Mouse (Mus musculus) CH12.LX (cell line): ENCODE data around the gene Coq3. TPM values are rescaled to one million over a fixed set of nuclear protein-coding genes. Genes with fewer than 3 reads are reported as not detected.

ENCODE experiments used
- DNase-seq: peaks from one replicate; pipeline ENCODE4 v3.0.0-alpha.2; 2013; ENCODE audit errors: extremely low read depth
- H3K27ac ChIP-seq: 2 replicates; pipeline ENCODE4 v1.5.1; 2012; ENCODE audit warnings: low read depth, mild to moderate bottlenecking, control low read depth, moderate library complexity; ENCODE audit not compliant: insufficient read depth
- H3K27me3 ChIP-seq: replicated peaks from 2 replicates; pipeline ENCODE3; 2012; ENCODE audit warnings: inconsistent platforms
- H3K36me3 ChIP-seq, 2 experiments: replicated peaks in 1 of 2; 2 replicates each; pipeline versions ENCODE3 to v1.6.1; 2012; ENCODE audit warnings: inconsistent platforms in 1 of 2, low read length in 1 of 2, mild to moderate bottlenecking in 1 of 2, mixed read lengths in 1 of 2, moderate library complexity in 1 of 2; ENCODE audit not compliant: control insufficient read depth in 1 of 2, insufficient read depth in 1 of 2
- H3K4me1 ChIP-seq, 2 experiments: 2 replicates each; pipeline ENCODE4 v1.6.1; 2012; ENCODE audit warnings: inconsistent platforms in 1 of 2, moderate library complexity in 1 of 2; ENCODE audit not compliant: insufficient read depth in 2 of 2, control insufficient read depth in 1 of 2
- H3K4me2 ChIP-seq: 2 replicates; pipeline ENCODE4 v1.6.1; 2012; ENCODE audit warnings: low read depth, mild to moderate bottlenecking, control low read depth; ENCODE audit not compliant: poor library complexity, insufficient read depth, severe bottlenecking
- H3K4me3 ChIP-seq, 3 experiments: fragments of 150-350 bp in 1 of 3; sonication (generic) in 1 of 3; replicated peaks in 1 of 3; 2 replicates each; pipeline versions ENCODE3 to v1.5.1; 2011 to 2012; ENCODE audit warnings: low read depth in 2 of 3, low read length in 2 of 3, mild to moderate bottlenecking in 2 of 3, moderate library complexity in 2 of 3, control low read depth in 1 of 3, improper control_type of control experiment in 1 of 3, inconsistent platforms in 1 of 3, mixed read lengths in 1 of 3; ENCODE audit not compliant: poor library complexity in 1 of 3
- H3K79me2 ChIP-seq: replicated peaks from 2 replicates; pipeline ENCODE4 v1.6.1; 2012; ENCODE audit warnings: mild to moderate bottlenecking, moderate library complexity; ENCODE audit not compliant: control insufficient read depth, poor library complexity, insufficient read depth, severe bottlenecking; ENCODE audit errors: extremely low read depth
- H3K9ac ChIP-seq: 2 replicates; pipeline ENCODE4 v1.6.1; 2012; ENCODE audit warnings: low read depth, mild to moderate bottlenecking, control low read depth, moderate library complexity; ENCODE audit not compliant: insufficient read depth
- H3K9me3 ChIP-seq: replicated peaks from 2 replicates; pipeline ENCODE3; 2012; ENCODE audit warnings: low read length, inconsistent platforms, mixed read lengths
- BHLHE40 ChIP-seq: IDR thresholded peaks from 2 replicates; pipeline ENCODE4 v1.6.1; 2011; ENCODE audit warnings: mild to moderate bottlenecking, low read depth, low read length, improper control_type of control experiment
- CHD1 ChIP-seq: IDR thresholded peaks from 2 replicates; pipeline ENCODE4 v1.6.1; 2012; ENCODE audit warnings: low read depth, low read length, improper control_type of control experiment, inconsistent platforms
- CHD2 ChIP-seq: IDR thresholded peaks from 2 replicates; pipeline ENCODE4 v1.6.1; 2011; ENCODE audit warnings: low read length, improper control_type of control experiment
- CTCF ChIP-seq, 2 experiments: IDR thresholded peaks in 1 of 2; conservative IDR thresholded peaks in 1 of 2; 2 replicates each; pipeline ENCODE4 v1.5.1; 2011 to 2012; ENCODE audit warnings: low read depth in 2 of 2, low read length in 2 of 2, improper control_type of control experiment in 1 of 2, inconsistent platforms in 1 of 2, mild to moderate bottlenecking in 1 of 2, moderate library complexity in 1 of 2
- E2F4 ChIP-seq: IDR thresholded peaks from 2 replicates; pipeline ENCODE4 v1.6.1; 2011; ENCODE audit warnings: low read depth, low read length, improper control_type of control experiment; ENCODE audit not compliant: insufficient replicate concordance
- ELF1 ChIP-seq: IDR thresholded peaks from 2 replicates; pipeline ENCODE4 v1.6.1; 2014; ENCODE audit warnings: low read depth, mild to moderate bottlenecking, inconsistent platforms, low read length, improper control_type of control experiment
- EP300 ChIP-seq: IDR thresholded peaks from 2 replicates; pipeline ENCODE4 v1.6.1; 2011; ENCODE audit warnings: low read length, improper control_type of control experiment
- ETS1 ChIP-seq: conservative IDR thresholded peaks from 2 replicates; pipeline ENCODE4 v1.6.1; 2012; ENCODE audit warnings: low read depth, mild to moderate bottlenecking, inconsistent platforms, low read length, improper control_type of control experiment, moderate library complexity
- GABPA ChIP-seq: IDR thresholded peaks from 2 replicates; pipeline ENCODE4 v1.6.1; 2012; ENCODE audit warnings: low read depth, low read length, improper control_type of control experiment, inconsistent platforms; ENCODE audit not compliant: insufficient replicate concordance
- HCFC1 ChIP-seq: IDR thresholded peaks from 2 replicates; pipeline ENCODE4 v1.6.1; 2012; ENCODE audit warnings: low read depth, mild to moderate bottlenecking, inconsistent platforms, low read length, improper control_type of control experiment
- IRF4 ChIP-seq: IDR thresholded peaks from 2 replicates; pipeline ENCODE4 v1.6.1; 2014; ENCODE audit warnings: low read depth, mild to moderate bottlenecking, inconsistent platforms, low read length, improper control_type of control experiment
- JUN ChIP-seq: IDR thresholded peaks from 2 replicates; pipeline ENCODE4 v1.6.1; 2011; ENCODE audit warnings: low read depth, mild to moderate bottlenecking, low read length, improper control_type of control experiment, moderate library complexity; ENCODE audit not compliant: insufficient read depth
- JUND ChIP-seq: conservative IDR thresholded peaks from 2 replicates; pipeline ENCODE4 v1.6.1; 2011; ENCODE audit warnings: low read depth, low read length, improper control_type of control experiment
- KAT2A ChIP-seq: IDR thresholded peaks from 2 replicates; pipeline ENCODE4 v1.6.1; 2012; ENCODE audit warnings: low read length, improper control_type of control experiment, inconsistent platforms; ENCODE audit not compliant: insufficient replicate concordance
- MAFK ChIP-seq: IDR thresholded peaks from 2 replicates; pipeline ENCODE4 v1.6.1; 2011; ENCODE audit warnings: low read length, improper control_type of control experiment; ENCODE audit not compliant: insufficient replicate concordance
- MAX ChIP-seq: IDR thresholded peaks from 2 replicates; pipeline ENCODE4 v1.6.1; 2011; ENCODE audit warnings: low read length, improper control_type of control experiment
- MAZ ChIP-seq: IDR thresholded peaks from 2 replicates; pipeline ENCODE4 v1.6.1; 2012; ENCODE audit warnings: low read depth, mild to moderate bottlenecking, inconsistent platforms, low read length, improper control_type of control experiment, moderate library complexity
- MEF2A ChIP-seq: IDR thresholded peaks from 2 replicates; pipeline ENCODE4 v1.6.1; 2014; ENCODE audit warnings: low read depth, mild to moderate bottlenecking, inconsistent platforms, low read length, improper control_type of control experiment, borderline replicate concordance
- MXI1 ChIP-seq: IDR thresholded peaks from 2 replicates; pipeline ENCODE4 v1.6.1; 2011; ENCODE audit warnings: mild to moderate bottlenecking, low read depth, low read length, improper control_type of control experiment
- MYC ChIP-seq: IDR thresholded peaks from 2 replicates; pipeline ENCODE4 v1.6.1; 2011; ENCODE audit warnings: low read depth, mild to moderate bottlenecking, improper control_type of control experiment, low read length
- NELFE ChIP-seq: IDR thresholded peaks from 2 replicates; pipeline ENCODE4 v1.6.1; 2011; ENCODE audit warnings: low read depth, low read length, improper control_type of control experiment
- NRF1 ChIP-seq: IDR thresholded peaks from 2 replicates; pipeline ENCODE4 v1.6.1; 2014; ENCODE audit warnings: low read depth, mild to moderate bottlenecking, inconsistent platforms, low read length, improper control_type of control experiment, moderate library complexity
- PAX5 ChIP-seq: IDR thresholded peaks from 2 replicates; pipeline ENCODE4 v1.6.1; 2012; ENCODE audit warnings: low read length, inconsistent platforms, mixed read lengths
- POLR2A ChIP-seq: IDR thresholded peaks from 2 replicates; pipeline ENCODE4 v1.6.1; 2011; ENCODE audit warnings: low read depth, mild to moderate bottlenecking, improper control_type of control experiment, low read length
- POLR2AphosphoS2 ChIP-seq: IDR thresholded peaks from 2 replicates; pipeline ENCODE4 v1.6.1; 2011; ENCODE audit warnings: low read depth, low read length, improper control_type of control experiment
- RAD21 ChIP-seq: IDR thresholded peaks from 2 replicates; pipeline ENCODE4 v1.6.1; 2011; ENCODE audit warnings: low read depth, mild to moderate bottlenecking, low read length, improper control_type of control experiment, moderate library complexity
- RCOR1 ChIP-seq: conservative IDR thresholded peaks from 2 replicates; pipeline ENCODE4 v1.6.1; 2012; ENCODE audit warnings: low read depth, mild to moderate bottlenecking, inconsistent platforms, low read length, improper control_type of control experiment
- SIN3A ChIP-seq: IDR thresholded peaks from 2 replicates; pipeline ENCODE4 v1.6.1; 2012; ENCODE audit warnings: low read length, improper control_type of control experiment, inconsistent platforms
- SMC3 ChIP-seq: IDR thresholded peaks from 2 replicates; pipeline ENCODE4 v1.6.1; 2011; ENCODE audit warnings: low read depth, low read length, improper control_type of control experiment
- TBP ChIP-seq: conservative IDR thresholded peaks from 2 replicates; pipeline ENCODE4 v1.6.1; 2011; ENCODE audit warnings: low read depth, low read length, improper control_type of control experiment
- TCF12 ChIP-seq: IDR thresholded peaks from 2 replicates; pipeline ENCODE4 v1.6.1; 2014; ENCODE audit warnings: low read depth, mild to moderate bottlenecking, inconsistent platforms, low read length, improper control_type of control experiment
- UBTF ChIP-seq: IDR thresholded peaks from 2 replicates; pipeline ENCODE4 v1.6.1; 2012; ENCODE audit warnings: low read depth, mild to moderate bottlenecking, inconsistent platforms, low read length, improper control_type of control experiment, moderate library complexity
- USF1 ChIP-seq: IDR thresholded peaks from 2 replicates; pipeline ENCODE4 v1.6.1; 2014; ENCODE audit warnings: low read depth, mild to moderate bottlenecking, inconsistent platforms, low read length, improper control_type of control experiment
- USF2 ChIP-seq: conservative IDR thresholded peaks from 2 replicates; pipeline ENCODE4 v1.6.1; 2011; ENCODE audit warnings: low read depth, low read length, improper control_type of control experiment
- ZC3H11A ChIP-seq: IDR thresholded peaks from 2 replicates; pipeline ENCODE4 v1.6.1; 2012; ENCODE audit warnings: low read depth, mild to moderate bottlenecking, inconsistent platforms, low read length, improper control_type of control experiment
- ZKSCAN1 ChIP-seq: IDR thresholded peaks from 2 replicates; pipeline ENCODE4 v1.6.1; 2012; ENCODE audit warnings: low read depth, inconsistent platforms, low read length, improper control_type of control experiment, borderline replicate concordance
- ZMIZ1 ChIP-seq: IDR thresholded peaks from 2 replicates; pipeline ENCODE4 v1.6.1; 2012; ENCODE audit warnings: low read depth, mild to moderate bottlenecking, inconsistent platforms, low read length, improper control_type of control experiment
- ZNF384 ChIP-seq: IDR thresholded peaks from 2 replicates; pipeline ENCODE4 v1.6.1; 2012; ENCODE audit warnings: low read depth, low read length, improper control_type of control experiment, inconsistent platforms
- dilution Hi-C: fragments of 300-500 bp; cut with MboI; formaldehyde crosslinking; loops from 2 replicates; pipeline ENCODE4 v1.14.3; 2020; ENCODE audit warnings: low sequenced_read_pairs; ENCODE audit not compliant: extremely low pct_unique_long_range_greater_than_20kb, extremely low pct_ligation_motif_present
- in situ Hi-C: fragments of 300-500 bp; cut with MboI; formaldehyde crosslinking; loops from 3 replicates; pipeline ENCODE4 v1.14.3; 2019; ENCODE audit warnings: low sequenced_read_pairs, low pct_ligation_motif_present, low pct_unique_long_range_greater_than_20kb, mixed read lengths
- polyA plus RNA-seq: library from polyadenylated mRNA; unstranded; fragments of >175 nt; gene quantifications from 2 replicates; pipeline ENCODE4 v1.2.1, GENCODE M21; 2012; ENCODE audit warnings: low read depth; ENCODE audit not compliant: insufficient read length
- total RNA-seq, 2 experiments: library from RNA; depleted of rRNA; stranded (reverse); fragments of 300-350 nt in 1 of 2; fragments of >200 nt in 1 of 2; gene quantifications; 2 replicates each; pipeline ENCODE4 v1.2.3; 2012 to 2014

Coq3 gene
- 6.7 and 8.2 TPM in 2 replicates for total RNA-seq (2012; rRNA removed)
- 9.0 and 9.2 TPM in 2 replicates for total RNA-seq (2014; rRNA removed)
- 5.1 and 5.7 TPM in 2 replicates for polyA plus RNA-seq

DNA sequence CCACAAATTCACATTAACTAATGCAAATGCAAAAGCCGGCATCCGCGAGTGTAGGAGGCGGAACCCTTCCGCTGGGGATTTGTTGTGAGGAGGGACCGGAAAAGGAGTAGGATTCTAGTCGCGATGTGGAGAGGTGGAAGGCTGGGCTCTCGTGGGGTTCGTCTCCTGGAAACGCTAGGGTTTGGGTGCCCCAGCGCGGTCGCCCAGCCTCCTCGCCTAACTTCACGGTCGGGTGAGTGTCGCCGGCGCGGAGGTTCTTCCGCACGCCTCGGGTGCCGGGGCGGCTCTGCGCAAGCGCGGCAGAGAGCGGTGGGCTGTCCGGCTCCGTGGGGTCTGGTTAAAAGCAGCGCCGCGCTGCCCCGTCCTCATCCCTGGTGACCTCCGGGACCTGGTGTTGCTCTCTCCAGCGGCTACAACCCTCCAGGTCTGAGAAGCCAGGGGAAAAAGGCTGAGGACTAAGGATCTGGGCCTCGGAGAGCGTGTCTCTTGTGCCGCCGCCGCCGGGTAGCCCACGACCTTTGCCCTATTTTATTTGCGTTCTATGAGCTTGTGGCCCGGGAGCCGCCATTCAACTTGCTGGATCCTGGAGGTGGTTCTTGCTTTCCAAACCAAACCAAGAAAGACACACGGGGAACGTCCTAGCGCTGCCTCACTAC, at the start of gene Coq3:
Coq3 (plus strand) TSS at position 109 of the 656 bp plus-strand sequence.
- H3K36me3 ChIP-seq, result peaks cover 4 to 29% of the 10 kb centered on the region in 2 experiments
- peak within 1 kb of the TSS; percentile 72 for H3K9ac ChIP-seq
- H3K4me1 ChIP-seq, result peaks cover 4 to 9% of the 10 kb centered on the region in 2 experiments; a peak in 3 of 4 replicates
- peak within 1 kb of the TSS; percentile 52 for H3K4me2 ChIP-seq
- DNase-seq, result peak; percentile 82
- no peaks in the 10 kb centered on the region for H3K27me3 ChIP-seq
- H3K27ac ChIP-seq, result peak within 1 kb of the TSS; percentile 63
- H3K4me3 ChIP-seq, result peak within 1 kb of the TSS; percentile 56 to 73 (median 66)
- dilution Hi-C loops (no loop called here), in situ Hi-C loops (no loop called here)
- TF ChIP-seq ZNF384 (no peak), EP300 (no peak), E2F4 (no peak), MEF2A (no peak), ETS1 (no peak; the same call in 1 of the 2 replicates), POLR2A (peak; percentile 93), MAFK (0 out of 2 replicates have a peak, but pooled peaks have one; percentile 11), ZC3H11A (no peak), GABPA (no peak), CHD1 (no peak), ZKSCAN1 (no peak), HCFC1 (peak; percentile 78), SMC3 (peak; percentile 21), NELFE (peak; percentile 93), USF2 (no peak), TCF12 (peak; percentile 57; the same call in 1 of the 2 replicates), MAZ (no peak), PAX5 (no peak), MXI1 (peak; percentile 74; the same call in 1 of the 2 replicates), JUN (no peak), TBP (peak; percentile 76), JUND (no peak), USF1 (no peak), RAD21 (no peak; the same call in 1 of the 2 replicates), RCOR1 (no peak), CTCF (conservative IDR thresholded peaks at IDR 0.05 in 1 of 2, IDR thresholded peaks at IDR 0.05 in 1 of 2; ENCODE audit: low read depth in 2 of 2, low read length in 2 of 2) (0 out of 4 replicates have a peak, but pooled peaks of 1 of the 2 experiments have one; percentile 3), BHLHE40 (peak; percentile 79; the same call in 1 of the 2 replicates), MAX (no peak; the same call in 1 of the 2 replicates), MYC (0 out of 2 replicates have a peak, but pooled peaks have one; percentile 47), NRF1 (peak; percentile 94), SIN3A (peak; percentile 55; the same call in 1 of the 2 replicates), ELF1 (peak; percentile 81), KAT2A (no peak), POLR2AphosphoS2 (peak; percentile 70; the same call in 1 of the 2 replicates), ZMIZ1 (peak; percentile 91), CHD2 (no peak; the same call in 1 of the 2 replicates), IRF4 (0 out of 2 replicates have a peak, but pooled peaks have one; percentile 11), UBTF (peak; percentile 60; the same call in 1 of the 2 replicates)
- H3K9me3 ChIP-seq, result no peaks in the 10 kb centered on the region
- H3K79me2 ChIP-seq, result no peaks in the 10 kb centered on the region; the same call in 1 of the 2 replicates
